Mouse (Mus musculus): ENCODE measurements at regions not wholly inside any gene's neighbourhood (a gene's known extent, or its start where the extent isn't known, plus 50 kb on each side); places are given as distances from the start of the nearest gene placed in this dataset.
"Not testable (repeated sequence)": the region's sequence is repeated elsewhere in the genome, so short reads cannot be mapped to it uniquely, and the experiment has no call there.

DNA sequence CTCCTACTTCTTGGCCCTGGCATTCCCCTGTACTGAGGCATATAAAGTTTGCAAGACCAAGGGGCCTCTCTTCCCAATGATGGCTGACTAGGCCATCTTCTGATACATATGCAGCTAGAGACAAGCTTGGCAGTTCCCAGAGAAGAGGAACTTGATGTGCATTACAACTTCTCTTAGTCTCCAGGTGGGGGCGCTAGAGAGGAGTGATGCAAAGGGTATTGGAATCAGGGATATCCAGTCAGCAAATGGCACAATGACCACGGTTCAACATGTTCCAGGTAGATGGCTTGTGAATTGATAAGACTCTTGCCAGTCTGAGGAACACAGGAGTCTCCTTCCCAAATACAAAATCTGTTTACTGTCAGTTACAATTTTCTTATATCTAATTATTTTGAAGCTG is 347.7 kb downstream of the Car8 start:
- no peaks in the 10 kb centered on the region for H3K27me3 ChIP-seq (ENCODE audit: control insufficient read depth, insufficient read depth, low read depth, low read length)
- H3K27ac ChIP-seq (ENCODE audit: low read length), result no peak overlapping the region
- no peak overlapping the region for H3K4me2 ChIP-seq (ENCODE audit: low read depth, low read length)
- H3K9me3 ChIP-seq (replicated peaks; ENCODE audit: control insufficient read depth, low read length), result no peaks in the 10 kb centered on the region
- H3K9ac ChIP-seq (ENCODE audit: low read depth, low read length), result no peak overlapping the region
- no peaks in the 10 kb centered on the region for H3K36me3 ChIP-seq (ENCODE audit: control insufficient read depth, insufficient read depth)
- WGBS (ENCODE audit: insufficient replicate concordance), result 41% methylated on average over 2 of the region's 2 CpGs
- H3K4me1 ChIP-seq (ENCODE audit: control insufficient read depth, low read depth, low read length), result no peaks in the 10 kb centered on the region
- no peak for ATAC-seq (ENCODE audit: low read depth)
- no peak overlapping the region for H3K4me3 ChIP-seq (ENCODE audit: low read depth, low read length)

DNA sequence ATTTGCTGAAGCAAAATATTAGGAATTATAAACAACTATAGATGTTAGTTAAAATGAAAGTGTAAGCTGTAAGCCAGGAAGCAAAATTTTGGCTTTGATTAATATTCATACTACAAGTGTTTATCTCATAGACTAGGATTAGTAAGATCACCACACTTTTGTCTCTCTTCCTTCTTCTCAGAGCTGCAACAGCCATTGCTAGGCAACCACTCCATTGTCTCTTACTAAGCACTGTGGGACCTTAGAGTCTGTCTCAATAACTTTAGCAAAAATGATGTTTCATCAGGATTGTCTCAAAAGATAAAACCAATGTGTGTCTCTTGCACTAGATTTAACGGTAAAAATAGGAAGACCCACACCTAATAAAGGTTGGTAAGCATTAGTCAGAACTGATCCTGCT is 384.3 kb downstream of the Car8 start:
- H3K4me3 ChIP-seq (ENCODE audit: low read depth, low read length), result no peak overlapping the region
- no peaks in the 10 kb centered on the region for H3K27me3 ChIP-seq (ENCODE audit: control insufficient read depth, insufficient read depth, low read depth, low read length)
- 57% methylated on average over 1 of the region's 1 CpGs for WGBS (ENCODE audit: insufficient replicate concordance)

DNA sequence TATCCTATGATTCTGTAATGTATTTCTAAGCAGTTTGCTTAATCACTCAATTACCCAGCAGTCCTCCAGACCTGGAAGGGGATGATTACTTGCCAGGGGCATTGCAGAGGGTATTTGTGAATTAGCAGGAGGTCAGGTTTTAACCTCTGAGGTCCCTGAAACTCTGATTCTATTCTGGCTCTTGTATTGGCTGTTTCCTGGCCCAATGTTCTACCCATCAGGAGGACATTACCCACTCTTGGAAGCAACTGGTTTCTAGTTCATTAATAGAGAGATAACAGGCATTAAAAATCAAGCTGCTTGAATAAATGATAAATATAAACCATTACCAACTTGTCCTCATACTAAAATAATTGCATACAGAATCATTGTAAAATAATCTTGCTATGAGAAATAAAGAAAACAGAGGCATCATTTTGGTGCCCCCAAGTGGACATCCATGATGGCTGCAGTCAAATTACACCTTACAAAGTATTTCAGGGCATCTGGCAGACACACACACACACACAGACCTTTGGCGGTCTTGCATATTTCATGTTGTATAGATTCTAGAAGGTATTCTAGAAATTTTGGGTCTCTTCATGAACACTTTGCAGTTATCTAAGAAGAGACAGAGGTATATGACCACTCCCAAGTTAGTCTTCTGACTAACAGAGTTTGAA is 385.6 kb downstream of the Car8 start:
- ATAC-seq (ENCODE audit: low read depth), result no peak
- no peaks in the 10 kb centered on the region for H3K27me3 ChIP-seq (ENCODE audit: control insufficient read depth, insufficient read depth, low read depth, low read length)
- WGBS (ENCODE audit: insufficient replicate concordance), result 38% methylated on average over 1 of the region's 1 CpGs

More for the DNA sequence above, 384.3 kb downstream of the Car8 start:
- H3K4me2 ChIP-seq (ENCODE audit: low read depth, low read length), result no peak overlapping the region
- H3K36me3 ChIP-seq (ENCODE audit: control insufficient read depth, insufficient read depth), result no peaks in the 10 kb centered on the region
- no peak overlapping the region for H3K9ac ChIP-seq (ENCODE audit: low read depth, low read length)
- H3K9me3 ChIP-seq (replicated peaks; ENCODE audit: control insufficient read depth, low read length), result no peaks in the 10 kb centered on the region
- H3K4me1 ChIP-seq (ENCODE audit: control insufficient read depth, low read depth, low read length), result no peaks in the 10 kb centered on the region
- H3K27ac ChIP-seq (ENCODE audit: low read length), result no peak overlapping the region
- no peak for ATAC-seq (ENCODE audit: low read depth)

DNA sequence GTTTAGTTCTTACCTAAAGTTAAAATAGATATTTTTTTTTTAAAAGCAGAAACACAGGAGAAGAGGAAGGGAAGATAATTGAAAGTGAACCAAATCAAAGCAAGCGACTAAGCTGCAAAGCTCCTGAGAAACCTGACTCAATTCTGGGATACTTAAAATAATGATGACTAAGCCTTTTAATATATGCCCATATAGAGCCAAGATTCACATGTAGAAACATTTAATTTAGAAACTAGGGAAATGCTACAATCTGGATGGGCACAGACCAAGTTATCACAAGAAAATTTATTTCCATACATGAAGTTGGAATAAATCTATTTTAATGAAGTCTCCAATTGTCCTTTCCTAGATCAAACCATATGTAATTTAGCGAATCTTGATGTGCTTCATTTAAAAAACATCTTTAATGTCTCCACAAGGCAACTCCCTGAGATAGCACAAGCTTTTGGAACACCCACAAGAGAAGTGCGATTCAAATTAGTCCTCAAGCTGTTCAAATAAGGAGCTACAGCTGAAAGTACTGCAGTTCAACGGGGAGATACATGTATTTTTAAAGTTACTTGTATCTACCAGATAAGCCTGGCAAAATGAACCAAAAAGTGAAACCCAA is 386.7 kb downstream of the Car8 start:
- no peaks in the 10 kb centered on the region for H3K36me3 ChIP-seq (ENCODE audit: control insufficient read depth, insufficient read depth)
- H3K4me2 ChIP-seq (ENCODE audit: low read depth, low read length), result no peak overlapping the region
- WGBS (ENCODE audit: insufficient replicate concordance), result 52% methylated on average over 4 of the region's 4 CpGs
- H3K4me3 ChIP-seq (ENCODE audit: low read depth, low read length), result no peak overlapping the region
- H3K27ac ChIP-seq (ENCODE audit: low read length), result no peak overlapping the region
- H3K9ac ChIP-seq (ENCODE audit: low read depth, low read length), result no peak overlapping the region
- H3K4me1 ChIP-seq (ENCODE audit: control insufficient read depth, low read depth, low read length), result no peaks in the 10 kb centered on the region
- ATAC-seq (ENCODE audit: low read depth), result no peak
- H3K9me3 ChIP-seq (replicated peaks; ENCODE audit: control insufficient read depth, low read length), result no peaks in the 10 kb centered on the region
- H3K27me3 ChIP-seq (ENCODE audit: control insufficient read depth, insufficient read depth, low read depth, low read length), result no peaks in the 10 kb centered on the region

More for the DNA sequence above, 385.6 kb downstream of the Car8 start:
- Histone ChIP-seq H3K36me3 (ENCODE audit: control insufficient read depth, insufficient read depth) (no peaks in the 10 kb centered on the region), H3K9me3 (replicated peaks; ENCODE audit: control insufficient read depth, low read length) (no peaks in the 10 kb centered on the region), H3K27ac (ENCODE audit: low read length) (no peak overlapping the region), H3K4me1 (ENCODE audit: control insufficient read depth, low read depth, low read length) (no peaks in the 10 kb centered on the region), H3K9ac (ENCODE audit: low read depth, low read length) (no peak overlapping the region), H3K4me2 (ENCODE audit: low read depth, low read length) (no peak overlapping the region), H3K4me3 (ENCODE audit: low read depth, low read length) (no peak overlapping the region)

DNA sequence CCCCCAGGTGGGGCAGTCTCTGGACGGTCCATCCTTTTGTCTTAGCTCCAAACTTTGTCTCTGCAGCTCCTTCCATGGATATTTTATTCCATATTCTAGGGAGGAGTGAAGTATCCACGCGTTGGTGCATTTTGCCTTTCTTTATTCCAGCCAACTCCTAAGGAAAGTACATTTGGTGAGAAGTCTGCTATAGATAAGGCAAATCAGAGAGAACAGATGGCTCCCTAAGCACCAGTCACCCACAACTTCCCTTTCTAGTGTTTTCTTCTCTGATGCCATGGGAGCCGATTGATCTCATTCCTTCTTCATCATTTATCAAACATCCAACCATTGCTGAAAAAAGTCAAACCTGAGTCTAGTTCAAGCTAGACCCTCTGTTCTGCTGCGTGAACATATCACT is 391.4 kb downstream of the Car8 start:
- WGBS (ENCODE audit: insufficient replicate concordance), result 27% methylated on average over 5 of the region's 5 CpGs
- Histone ChIP-seq H3K9ac (ENCODE audit: low read depth, low read length) (no peak overlapping the region), H3K36me3 (ENCODE audit: control insufficient read depth, insufficient read depth) (no peaks in the 10 kb centered on the region), H3K4me3 (ENCODE audit: low read depth, low read length) (no peak overlapping the region), H3K4me2 (ENCODE audit: low read depth, low read length) (no peak overlapping the region), H3K27me3 (ENCODE audit: control insufficient read depth, insufficient read depth, low read depth, low read length) (no peaks in the 10 kb centered on the region), H3K9me3 (replicated peaks; ENCODE audit: control insufficient read depth, low read length) (no peaks in the 10 kb centered on the region), H3K27ac (ENCODE audit: low read length) (no peak overlapping the region), H3K4me1 (ENCODE audit: control insufficient read depth, low read depth, low read length) (no peaks in the 10 kb centered on the region)
- no peak for ATAC-seq (ENCODE audit: low read depth)

DNA sequence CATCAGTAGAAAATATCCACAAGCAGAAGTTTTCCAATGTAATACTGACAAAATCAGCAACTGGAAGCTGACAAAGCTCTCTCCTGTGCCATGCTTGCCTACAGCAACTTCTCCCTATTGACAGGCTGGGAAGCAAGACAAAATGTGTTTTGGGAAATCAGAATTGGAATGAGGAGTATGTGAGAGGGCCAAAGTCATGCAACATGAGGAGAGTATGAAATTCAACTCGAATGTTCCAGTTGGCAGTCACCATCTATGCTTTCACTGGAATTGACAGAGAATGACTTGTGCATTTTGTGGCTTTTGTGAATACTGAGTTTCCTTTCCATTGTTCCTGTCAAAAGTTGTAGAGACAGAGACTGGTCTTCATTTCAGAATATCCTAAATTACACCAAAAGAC is 409.7 kb downstream of the Car8 start:
- Histone ChIP-seq H3K27me3 (ENCODE audit: control insufficient read depth, insufficient read depth, low read depth, low read length) (no peaks in the 10 kb centered on the region), H3K4me2 (ENCODE audit: low read depth, low read length) (no peak overlapping the region), H3K9ac (ENCODE audit: low read depth, low read length) (no peak overlapping the region), H3K4me3 (ENCODE audit: low read depth, low read length) (no peak overlapping the region), H3K36me3 (ENCODE audit: control insufficient read depth, insufficient read depth) (no peaks in the 10 kb centered on the region), H3K9me3 (replicated peaks; ENCODE audit: control insufficient read depth, low read length) (no peaks in the 10 kb centered on the region), H3K27ac (ENCODE audit: low read length) (no peak overlapping the region), H3K4me1 (ENCODE audit: control insufficient read depth, low read depth, low read length) (no peaks in the 10 kb centered on the region)
- no peak for ATAC-seq (ENCODE audit: low read depth)
- WGBS (ENCODE audit: insufficient replicate concordance), result 50% methylated on average over 1 of the region's 1 CpGs

DNA sequence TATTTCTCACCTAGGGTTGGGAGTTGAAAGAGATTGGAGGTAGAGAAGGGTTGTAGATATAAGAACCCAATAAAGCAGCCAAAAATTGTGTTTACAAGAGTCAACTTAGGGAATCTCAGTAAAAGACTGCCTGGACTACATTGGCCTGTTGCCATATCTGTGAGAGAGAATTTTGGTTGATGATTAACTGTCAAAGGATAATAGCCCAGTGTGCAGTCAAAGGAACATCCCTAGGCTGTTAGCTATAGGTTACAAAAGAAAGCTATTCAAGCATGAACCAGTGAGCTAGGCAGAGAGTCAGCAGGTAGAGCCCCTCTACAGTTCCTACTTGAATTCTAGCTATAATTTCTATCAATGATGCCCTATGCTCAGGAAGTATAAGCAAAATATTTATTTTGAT is 419.0 kb downstream of the Car8 start:
- no peak overlapping the region for H3K4me2 ChIP-seq (ENCODE audit: low read depth, low read length)

DNA sequence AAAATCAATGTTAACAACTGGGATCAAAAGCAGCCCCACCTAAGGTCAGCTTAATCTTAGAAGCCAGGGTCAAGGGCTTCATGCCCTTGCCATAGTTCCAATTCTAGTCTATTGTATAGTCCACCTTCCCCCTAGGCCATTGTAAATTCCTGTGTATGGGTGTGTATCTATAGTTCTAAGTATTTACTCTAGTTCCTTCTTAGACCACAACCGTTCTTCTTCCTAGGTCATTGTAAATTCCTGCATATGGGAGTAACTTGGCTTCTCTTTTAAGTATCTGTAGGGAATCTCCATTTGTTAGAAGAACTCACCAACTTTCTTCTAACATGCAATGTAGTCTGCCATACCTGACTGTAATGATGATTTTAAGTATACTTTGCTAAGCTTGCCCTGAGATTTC is 461.1 kb downstream of the Car8 start:
- not testable (repeated sequence) for H3K9me3 ChIP-seq (replicated peaks; ENCODE audit: control insufficient read depth, low read length); H3K4me1 ChIP-seq (ENCODE audit: control insufficient read depth, low read depth, low read length); H3K27me3 ChIP-seq (ENCODE audit: control insufficient read depth, insufficient read depth, low read depth, low read length); H3K4me3 ChIP-seq (ENCODE audit: low read depth, low read length); H3K36me3 ChIP-seq (ENCODE audit: control insufficient read depth, insufficient read depth); H3K4me2 ChIP-seq (ENCODE audit: low read depth, low read length); ATAC-seq (ENCODE audit: low read depth); H3K9ac ChIP-seq (ENCODE audit: low read depth, low read length); H3K27ac ChIP-seq (ENCODE audit: low read length)
- 76% methylated on average over 1 of the region's 1 CpGs for WGBS (ENCODE audit: insufficient replicate concordance)

More for the DNA sequence above, 419.0 kb downstream of the Car8 start:
- H3K9me3 ChIP-seq (replicated peaks; ENCODE audit: control insufficient read depth, low read length), result no peaks in the 10 kb centered on the region
- no peaks in the 10 kb centered on the region for H3K4me1 ChIP-seq (ENCODE audit: control insufficient read depth, low read depth, low read length)
- H3K27ac ChIP-seq (ENCODE audit: low read length), result no peak overlapping the region
- H3K9ac ChIP-seq (ENCODE audit: low read depth, low read length), result no peak overlapping the region
- H3K36me3 ChIP-seq (ENCODE audit: control insufficient read depth, insufficient read depth), result no peaks in the 10 kb centered on the region
- ATAC-seq (ENCODE audit: low read depth), result no peak
- no peaks in the 10 kb centered on the region for H3K27me3 ChIP-seq (ENCODE audit: control insufficient read depth, insufficient read depth, low read depth, low read length)
- H3K4me3 ChIP-seq (ENCODE audit: low read depth, low read length), result no peak overlapping the region

DNA sequence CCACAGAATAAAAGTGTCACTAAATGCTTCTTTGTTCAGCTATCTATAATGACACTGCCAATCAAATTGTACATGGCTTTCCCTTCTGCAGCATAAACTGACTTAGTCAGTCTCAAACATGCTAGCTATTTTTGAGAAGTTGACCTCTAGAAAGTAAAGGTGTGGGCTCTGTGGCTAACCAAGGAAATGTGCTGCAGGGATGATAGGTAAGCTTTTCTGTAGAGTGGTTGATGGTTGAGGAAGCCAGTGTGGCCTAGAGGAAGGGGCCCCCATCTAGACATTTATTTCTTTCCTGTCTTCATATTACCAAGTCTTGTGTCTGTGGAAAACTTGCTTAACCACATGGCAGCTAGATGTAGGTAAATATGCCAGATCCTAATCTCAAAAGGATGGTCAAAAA is 483.4 kb downstream of the Car8 start:
- Histone ChIP-seq H3K4me3 (ENCODE audit: low read depth, low read length) (no peak overlapping the region), H3K4me2 (ENCODE audit: low read depth, low read length) (no peak overlapping the region), H3K4me1 (ENCODE audit: control insufficient read depth, low read depth, low read length) (no peaks in the 10 kb centered on the region), H3K36me3 (ENCODE audit: control insufficient read depth, insufficient read depth) (no peaks in the 10 kb centered on the region), H3K27ac (ENCODE audit: low read length) (no peak overlapping the region), H3K27me3 (ENCODE audit: control insufficient read depth, insufficient read depth, low read depth, low read length) (no peaks in the 10 kb centered on the region), H3K9me3 (replicated peaks; ENCODE audit: control insufficient read depth, low read length) (no peaks in the 10 kb centered on the region), H3K9ac (ENCODE audit: low read depth, low read length) (no peak overlapping the region)
- ATAC-seq (ENCODE audit: low read depth), result no peak

All from liver, embryonic 16.5 days (tissue).